In the genomic region with DNA sequence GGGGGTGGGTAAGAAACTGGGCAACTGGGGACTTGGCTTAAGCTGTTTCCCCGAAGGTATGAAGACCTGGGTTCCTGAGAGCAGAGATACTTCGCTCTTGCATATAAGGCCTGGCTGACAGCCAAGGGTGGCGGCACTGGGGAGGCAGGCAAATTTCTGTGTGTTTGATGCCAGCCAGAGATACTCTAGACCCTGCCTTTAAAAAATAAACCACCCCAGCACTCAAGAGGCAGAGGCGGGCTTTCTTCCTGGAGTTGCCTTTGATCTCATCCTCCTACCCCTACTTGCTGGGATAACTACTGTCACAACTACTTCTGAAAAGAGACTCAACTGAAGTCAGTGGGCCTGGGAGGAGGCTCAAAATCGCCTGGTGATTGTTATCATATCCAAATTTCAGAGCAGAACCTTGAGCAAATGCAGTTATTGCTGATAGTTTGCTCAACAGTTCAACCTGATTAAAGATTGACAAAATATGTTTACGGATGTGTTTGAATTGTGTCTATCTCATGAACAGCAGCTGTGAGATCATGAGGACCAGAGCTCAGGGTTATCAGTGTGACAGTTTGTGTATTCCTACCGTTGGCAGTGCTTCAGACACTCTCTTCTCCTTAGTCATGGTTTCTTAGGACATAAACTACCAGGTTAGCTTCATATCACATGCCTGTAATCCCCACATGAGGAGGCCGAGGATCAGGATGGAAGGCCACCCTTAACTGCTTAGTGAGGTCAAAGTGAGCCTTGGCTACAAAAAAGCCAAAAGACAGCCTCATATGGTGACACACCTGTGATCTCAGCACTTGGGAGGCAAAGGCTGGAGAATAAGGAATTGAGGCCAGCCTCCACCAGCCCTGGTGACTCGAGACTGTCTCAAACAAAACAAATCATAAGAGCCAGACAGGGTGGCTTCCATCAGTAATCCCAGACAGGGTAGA, we compare ENCODE assay signal across 8 mouse cellular contexts. TPM values are rescaled to one million over a fixed set of nuclear protein-coding genes. Genes with fewer than 3 reads are reported as not detected.
DNase-seq lines count a peak whose midpoint lies in the region; ATAC-seq and TF ChIP-seq lines count a peak whose summit lies in the region.

No protein-coding gene starts in this region.

- H3K9ac ChIP-seq in forebrain, embryonic 16.5 days (replicated peaks; ENCODE audit: low read depth, low read length): peak overlapping the region; percentile 69
- peak overlapping the region; percentile 57; the same call in 1 of the 2 replicates for H3K9ac ChIP-seq in kidney, embryonic 15.5 days

- 65% methylated on average over 9 of the region's 9 CpGs for WGBS in forebrain, embryonic 16.5 days
- WGBS in kidney, embryonic 15.5 days: 57% methylated on average over 9 of the region's 9 CpGs
- 83% methylated on average over 9 of the region's 9 CpGs for WGBS in macrophage (ENCODE audit: missing documents)
- WGBS in thymus, adult 2 months: 44% methylated on average over 9 of the region's 9 CpGs

- no peak for DNase-seq in left cerebral cortex, adult 2 months (ENCODE audit: extremely low spot score in 1 of 2, low spot score in 2 of 2)
- no peak for DNase-seq in left cerebral cortex, adult 8-10 months (ENCODE audit: low spot score in 2 of 2)
- peak; percentile 23 for DNase-seq in brain, adult 2 months (ENCODE audit: low read depth, low spot score)
- peak; percentile 32 for DNase-seq in thymus, adult 2 months
- DNase-seq in adipocyte (ENCODE audit: low spot score): no peak

- H3K36me3 ChIP-seq in forebrain, embryonic 16.5 days (ENCODE audit: control insufficient read depth, insufficient read depth): no peaks in the 10 kb centered on the region
- no peaks in the 10 kb centered on the region for H3K36me3 ChIP-seq in kidney, embryonic 15.5 days
- no peaks in the 10 kb centered on the region for H3K36me3 ChIP-seq in macrophage (ENCODE audit: inconsistent target)
- no peaks in the 10 kb centered on the region for H3K36me3 ChIP-seq in thymus, adult 2 months (ENCODE audit: control insufficient read depth, insufficient read depth, low read length)

- no peaks in the 10 kb centered on the region; the same call in 1 of the 2 replicates for H3K27me3 ChIP-seq in forebrain, embryonic 16.5 days (replicated peaks; ENCODE audit: control insufficient read depth, insufficient read depth, low read length)
- H3K27me3 ChIP-seq in kidney, embryonic 15.5 days: no peaks in the 10 kb centered on the region
- no peaks in the 10 kb centered on the region for H3K27me3 ChIP-seq in thymus, adult 2 months (ENCODE audit: control insufficient read depth, insufficient read depth, low read length)

- ATAC-seq in forebrain, embryonic 16.5 days: no peak
- no peak for ATAC-seq in kidney, embryonic 15.5 days (replicated peaks; ENCODE audit: low FRiP score)

- intact Hi-C loops in left cerebral cortex, adult 2 months (cut with DNase I): no loop called here

- peak overlapping the region; percentile 75 for H3K4me2 ChIP-seq in forebrain, embryonic 16.5 days (ENCODE audit: low read length)
- H3K4me2 ChIP-seq in kidney, embryonic 15.5 days: peak overlapping the region; percentile 61

- H3K9me3 ChIP-seq in forebrain, embryonic 16.5 days (ENCODE audit: control insufficient read depth, low read length): no peaks in the 10 kb centered on the region
- no peaks in the 10 kb centered on the region for H3K9me3 ChIP-seq in kidney, embryonic 15.5 days (replicated peaks)

- H3K4me3 ChIP-seq in left cerebral cortex, adult 2 months: peak overlapping the region; percentile 72
- peak overlapping the region; percentile 90; the same call in 1 of the 2 replicates for H3K4me3 ChIP-seq in forebrain, embryonic 16.5 days (replicated peaks; ENCODE audit: low read length)
- peak overlapping the region; percentile 86; the same call in 1 of the 2 replicates for H3K4me3 ChIP-seq in kidney, embryonic 15.5 days (replicated peaks)
- H3K4me3 ChIP-seq in macrophage (ENCODE audit: inconsistent target): no peak overlapping the region
- H3K4me3 ChIP-seq in thymus, adult 2 months (ENCODE audit: control insufficient read depth, insufficient read depth, low read length): no peak overlapping the region

- H3K4me1 ChIP-seq in forebrain, embryonic 16.5 days (replicated peaks; ENCODE audit: control insufficient read depth, insufficient read depth, low read length): peaks cover 28% of the 10 kb centered on the region
- H3K4me1 ChIP-seq in kidney, embryonic 15.5 days: peaks cover 40% of the 10 kb centered on the region
- peaks cover 34% of the 10 kb centered on the region for H3K4me1 ChIP-seq in thymus, adult 2 months (replicated peaks; ENCODE audit: control insufficient read depth, insufficient read depth, low read length)

- TF ChIP-seq POLR2A in thymus, adult 2 months (IDR thresholded peaks at IDR 0.05; ENCODE audit: control insufficient read depth, extremely low read depth, insufficient read depth, low read length, poor library complexity): no peak

- peaks cover 35% of the 10 kb centered on the region for H3K79me2 ChIP-seq in macrophage (ENCODE audit: inconsistent target)

- H3K27ac ChIP-seq in left cerebral cortex, adult 2 months: peak overlapping the region; percentile 96
- H3K27ac ChIP-seq in forebrain, embryonic 16.5 days (ENCODE audit: low read length): peak overlapping the region; percentile 87; the same call in 1 of the 2 replicates
- H3K27ac ChIP-seq in kidney, embryonic 15.5 days: peak overlapping the region; percentile 90
- H3K27ac ChIP-seq in macrophage: peak overlapping the region; percentile 79
- H3K27ac ChIP-seq in thymus, adult 2 months (ENCODE audit: control insufficient read depth, insufficient read depth, low read length): peak overlapping the region; percentile 41

- TF ChIP-seq CTCF in left cerebral cortex, adult 2 months (IDR thresholded peaks at IDR 0.05): no peak
- no peak for TF ChIP-seq CTCF in thymus, adult 2 months (IDR thresholded peaks at IDR 0.05; ENCODE audit: borderline replicate concordance, control insufficient read depth, extremely low read depth, insufficient read depth, low read length, poor library complexity)

RNA-seq across cellular contexts. Expression of a gene that starts 1.2 kb away (rescaled TPM):
- 100 to 1,000 TPM; 219 to 228 TPM for total RNA-seq in left cerebral cortex, adult 2 months (2021)
- 100 to 1,000 TPM; 203 to 227 (median 213) TPM for total RNA-seq in left cerebral cortex, adult 8-10 months (2022)
- polyA plus RNA-seq in forebrain, embryonic 16.5 days (2015; fragmentation: Nextera tagmentation; extraction: Ambion mirVana): 11.9 and 12.4 TPM in 2 replicates
- 16.7 and 16.8 TPM in 2 replicates for polyA plus RNA-seq in kidney, embryonic 15.5 days (2015; fragmentation: Nextera tagmentation; extraction: Ambion mirVana)
- total RNA-seq in macrophage (2018; cell fraction: chromatin; rRNA removed): 100 to 1,000 TPM in 20 of 26 experiments, 10 to 100 TPM in 6; 40.2 to 258 (median 128) TPM
- 100 to 1,000 TPM in 25 of 26 experiments, 10 to 100 TPM in 1; 97.7 to 203 (median 138) TPM for total RNA-seq in macrophage (2018; cell fraction: cytosol; rRNA removed)
- total RNA-seq in macrophage (2018; cell fraction: nucleus; rRNA removed): 100 to 1,000 TPM in 21 of 26 experiments, 10 to 100 TPM in 5; 64.2 to 259 (median 158) TPM
- 79.5 to 101 TPM (median 86.2 TPM) in 3 replicates for polyA plus RNA-seq in macrophage (2018)
- 97.5 and 104 TPM in 2 replicates for polyA plus RNA-seq in thymus, adult 2 months (2012; rRNA removed)

RNA-seq across cellular contexts. Expression of a gene that starts 16.3 kb away (rescaled TPM):
- total RNA-seq in left cerebral cortex, adult 2 months (2021): 10 to 100 TPM; 43.4 to 49.8 TPM
- 10 to 100 TPM; 41.8 to 48.9 (median 42.4) TPM for total RNA-seq in left cerebral cortex, adult 8-10 months (2022)
- polyA plus RNA-seq in forebrain, embryonic 16.5 days (2015; fragmentation: Nextera tagmentation; extraction: Ambion mirVana): 255 and 264 TPM in 2 replicates
- 330 and 331 TPM in 2 replicates for polyA plus RNA-seq in kidney, embryonic 15.5 days (2015; fragmentation: Nextera tagmentation; extraction: Ambion mirVana)
- 10 to 100 TPM in 23 of 26 experiments, 1 to 10 TPM in 3; 7.2 to 35.6 (median 18.9) TPM for total RNA-seq in macrophage (2018; cell fraction: chromatin; rRNA removed)
- 100 to 1,000 TPM in 4 of 26 experiments, 10 to 100 TPM in 22; 66.0 to 112 (median 87.7) TPM for total RNA-seq in macrophage (2018; cell fraction: cytosol; rRNA removed)
- total RNA-seq in macrophage (2018; cell fraction: nucleus; rRNA removed): 10 to 100 TPM in 23 of 26 experiments, 1 to 10 TPM in 3; 7.8 to 37.8 (median 25.3) TPM
- 84.2 to 113 TPM (median 89.9 TPM) in 3 replicates for polyA plus RNA-seq in macrophage (2018)
- polyA plus RNA-seq in thymus, adult 2 months (2012; rRNA removed): 192 and 207 TPM in 2 replicates

RNA-seq across cellular contexts. Expression of a gene that starts 34.6 kb away (rescaled TPM):
- total RNA-seq in left cerebral cortex, adult 2 months (2021): 10 to 100 TPM; 20.3 to 20.8 TPM
- total RNA-seq in left cerebral cortex, adult 8-10 months (2022): 10 to 100 TPM; 18.9 to 23.6 (median 21.8) TPM
- polyA plus RNA-seq in forebrain, embryonic 16.5 days (2015; fragmentation: Nextera tagmentation; extraction: Ambion mirVana): 6.6 and 6.8 TPM in 2 replicates
- polyA plus RNA-seq in kidney, embryonic 15.5 days (2015; fragmentation: Nextera tagmentation; extraction: Ambion mirVana): 6.1 and 7.9 TPM in 2 replicates
- 10 to 100 TPM in 18 of 26 experiments, 1 to 10 TPM in 8; 2.6 to 41.3 (median 22.1) TPM for total RNA-seq in macrophage (2018; cell fraction: chromatin; rRNA removed)
- 10 to 100 TPM in 20 of 26 experiments, 1 to 10 TPM in 6; 5.9 to 20.1 (median 14.1) TPM for total RNA-seq in macrophage (2018; cell fraction: cytosol; rRNA removed)
- total RNA-seq in macrophage (2018; cell fraction: nucleus; rRNA removed): 10 to 100 TPM in 22 of 26 experiments, 1 to 10 TPM in 4; 6.4 to 34.6 (median 16.9) TPM
- polyA plus RNA-seq in macrophage (2018): 6.8 to 14.6 TPM (median 7.6 TPM) in 3 replicates
- 4.4 and 4.7 TPM in 2 replicates for polyA plus RNA-seq in thymus, adult 2 months (2012; rRNA removed)

Comparison
In these comparisons a context has a peak if more than half of its experiments do, and no peak if none do; other contexts are left out.
1. DNase-seq: peak in brain, adult 2 months (single experiment) and thymus, adult 2 months (single experiment); none in left cerebral cortex, adult 2 months (0 of 2), left cerebral cortex, adult 8-10 months (0 of 2) and adipocyte (single experiment).
2. H3K27ac ChIP-seq: peak in every context shown above with its lines; median percentile 96 in left cerebral cortex, adult 2 months; 90 in kidney, embryonic 15.5 days; 87 in forebrain, embryonic 16.5 days; 79 in macrophage; 41 in thymus, adult 2 months.
3. H3K4me3 ChIP-seq: peak in left cerebral cortex, adult 2 months (single experiment), forebrain, embryonic 16.5 days (single experiment) and kidney, embryonic 15.5 days (single experiment); none in macrophage (single experiment) and thymus, adult 2 months (single experiment).